Mouse (Mus musculus) limb, embryonic 11.5 days (tissue): ENCODE measurements around the gene Rabl3. TPM values are rescaled to one million over a fixed set of nuclear protein-coding genes. Genes with fewer than 3 reads are reported as not detected.
A peak's percentile ranks its signal among the peaks of the same experiment; 100 is the strongest.

ENCODE experiments used
- ATAC-seq: fragments of 200-750 bp; cut with Nextera tagmentation; 2 replicates; pipeline ENCODE4 v1.8.0; 2017; ENCODE audit warnings: low read depth; ENCODE audit not compliant: insufficient number of reproducible peaks, low FRiP score, low TSS enrichment
- DNase-seq: peaks from one replicate; pipeline ENCODE4 v3.0.0-alpha.2; 2015; ENCODE audit warnings: low spot score
- H3K27ac ChIP-seq: fragments of 300-500 bp; sonication (generic); replicated peaks from 2 replicates; pipeline ENCODE4 v1.5.1; 2014; ENCODE audit warnings: low read depth, mild to moderate bottlenecking, low read length
- H3K27me3 ChIP-seq: fragments of 300-500 bp; sonication (generic); 2 replicates; pipeline ENCODE4 v1.6.1; 2014; ENCODE audit warnings: mild to moderate bottlenecking, low read length, mixed read lengths; ENCODE audit not compliant: control insufficient read depth, insufficient read depth
- H3K36me3 ChIP-seq: fragments of 300-500 bp; sonication (generic); 2 replicates; pipeline ENCODE4 v1.6.1; 2014; ENCODE audit warnings: mild to moderate bottlenecking, low read length, moderate library complexity, mixed read lengths; ENCODE audit not compliant: control insufficient read depth, insufficient read depth
- H3K4me1 ChIP-seq: fragments of 300-500 bp; sonication (generic); 2 replicates; pipeline ENCODE4 v1.6.1; 2014; ENCODE audit warnings: low read length, mixed read lengths; ENCODE audit not compliant: control insufficient read depth, insufficient read depth
- H3K4me2 ChIP-seq: fragments of 300-500 bp; sonication (generic); 2 replicates; pipeline ENCODE4 v1.6.1; 2014; ENCODE audit warnings: low read depth, mild to moderate bottlenecking, moderate library complexity; ENCODE audit not compliant: severe bottlenecking
- H3K4me3 ChIP-seq: fragments of 300-500 bp; sonication (generic); 2 replicates; pipeline ENCODE4 v1.5.1; 2014; ENCODE audit warnings: low read depth, low read length
- H3K9ac ChIP-seq: fragments of 300-500 bp; sonication (generic); 2 replicates; pipeline ENCODE4 v1.6.1; 2014; ENCODE audit warnings: mild to moderate bottlenecking, low read length
- H3K9me3 ChIP-seq: fragments of 300-500 bp; sonication (generic); 2 replicates; pipeline ENCODE4 v1.6.1; 2016; ENCODE audit warnings: low read length; ENCODE audit not compliant: control insufficient read depth
- WGBS: fragments of 180-500 bp; shearing (Covaris S2); extraction: QIAGEN DNeasy Blood & Tissue Kit; methylation state at CpG from one replicate; pipeline ENCODE4 v1.1.7; 2014; 5-methylcytosine and 5-hydroxymethylcytosine counted together
- polyA plus RNA-seq: library from polyadenylated mRNA; unstranded; fragments of >200 nt; fragmentation: Nextera tagmentation; extraction: Ambion mirVana; gene quantifications from 2 replicates; pipeline ENCODE4 v1.2.1, GENCODE M21; 2014

Rabl3 gene
- polyA plus RNA-seq, 1 experiment from 2014 or later: 42.9 TPM

DNA sequence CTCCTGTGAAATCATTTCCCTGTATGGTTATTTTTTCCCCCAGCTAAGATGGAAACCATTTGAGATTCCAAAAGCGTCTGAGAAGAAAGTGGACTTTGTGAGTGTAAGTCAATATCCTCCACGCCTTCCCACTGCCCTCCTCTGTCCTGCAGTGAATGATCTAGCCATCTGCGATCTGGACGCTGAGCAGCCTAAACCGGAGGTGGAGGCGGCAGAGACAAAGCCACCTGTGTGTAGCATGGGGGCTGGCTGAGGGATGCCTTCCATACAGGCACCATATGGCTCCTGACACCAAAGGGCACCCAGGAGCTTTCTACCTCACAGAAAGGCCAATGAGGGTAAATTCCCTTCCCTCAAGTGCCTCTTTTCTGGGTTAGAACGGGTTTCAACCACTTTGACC, 71.4 kb downstream of the Rabl3 start:
- Histone ChIP-seq H3K4me3 (no peak overlapping the region), H3K27me3 (no peaks in the 10 kb centered on the region), H3K27ac (no peak overlapping the region), H3K4me1 (peaks cover 3% of the 10 kb centered on the region; the same call in 1 of the 2 replicates), H3K9ac (no peak overlapping the region), H3K9me3 (no peaks in the 10 kb centered on the region), H3K36me3 (no peaks in the 10 kb centered on the region), H3K4me2 (no peak overlapping the region)
- DNase-seq (peak; percentile 39), ATAC-seq (no peak)
- WGBS: 67% methylated on average over 7 of the region's 7 CpGs

GRCm38 (mm10) chr16:37612013-37612412, 72.3 kb downstream of the Rabl3 start:
- 88% methylated on average over 5 of the region's 5 CpGs for WGBS
- no peak overlapping the region for H3K27ac ChIP-seq
- DNase-seq: no peak

GRCm38 (mm10) chr16:37614540-37614939, 74.9 kb downstream of the Rabl3 start:
- WGBS: 89% methylated on average over 9 of the region's 9 CpGs
- no peaks in the 10 kb centered on the region for H3K36me3 ChIP-seq
- H3K9me3 ChIP-seq: no peaks in the 10 kb centered on the region
- peaks cover 9% of the 10 kb centered on the region for H3K4me1 ChIP-seq
- H3K4me3 ChIP-seq: no peak overlapping the region
- ATAC-seq (no peak), DNase-seq (no peak)
- no peaks in the 10 kb centered on the region for H3K27me3 ChIP-seq
- H3K4me2 ChIP-seq: no peak overlapping the region
- no peak overlapping the region for H3K27ac ChIP-seq
- H3K9ac ChIP-seq: no peak overlapping the region

More at GRCm38 (mm10) chr16:37612013-37612412, 72.3 kb downstream of the Rabl3 start:
- no peak for ATAC-seq
- H3K4me1 ChIP-seq: peaks cover 3% of the 10 kb centered on the region; the same call in 1 of the 2 replicates
- no peaks in the 10 kb centered on the region for H3K36me3 ChIP-seq
- no peak overlapping the region for H3K4me2 ChIP-seq
- no peak overlapping the region for H3K9ac ChIP-seq
- no peaks in the 10 kb centered on the region for H3K9me3 ChIP-seq
- H3K27me3 ChIP-seq: no peaks in the 10 kb centered on the region
- H3K4me3 ChIP-seq: no peak overlapping the region

GRCm38 (mm10) chr16:37615429-37615828, 75.7 kb downstream of the Rabl3 start:
- H3K4me3 ChIP-seq: no peak overlapping the region
- H3K36me3 ChIP-seq: no peaks in the 10 kb centered on the region
- no peak for DNase-seq
- no peak overlapping the region for H3K4me2 ChIP-seq
- H3K9me3 ChIP-seq: no peaks in the 10 kb centered on the region
- H3K9ac ChIP-seq: no peak overlapping the region
- peaks cover 9% of the 10 kb centered on the region for H3K4me1 ChIP-seq
- H3K27ac ChIP-seq: no peak overlapping the region
- 50% methylated on average over 8 of the region's 8 CpGs for WGBS
- no peaks in the 10 kb centered on the region for H3K27me3 ChIP-seq
- ATAC-seq: no peak

DNA sequence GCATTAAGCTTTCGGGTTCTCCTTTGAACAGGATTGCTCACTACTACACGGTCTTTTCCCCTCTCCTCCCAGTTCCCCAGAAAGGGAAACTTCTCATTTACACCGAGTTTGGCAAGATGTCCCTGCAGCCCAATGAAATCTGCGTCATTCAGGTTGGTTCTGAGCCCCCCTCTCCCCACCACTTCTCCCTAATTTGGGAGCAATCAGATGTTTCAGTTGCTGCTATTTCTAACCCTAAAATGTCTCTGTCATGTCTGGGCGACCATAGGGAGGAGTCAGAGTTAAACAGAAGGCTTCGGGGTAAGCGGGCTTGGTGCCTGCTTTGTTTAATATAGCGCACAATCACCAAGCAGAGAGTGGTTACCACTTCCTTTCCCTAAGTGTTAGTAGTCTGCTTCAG, 76.4 kb downstream of the Rabl3 start:
- no peak overlapping the region for H3K9ac ChIP-seq
- no peaks in the 10 kb centered on the region for H3K27me3 ChIP-seq
- H3K4me2 ChIP-seq: no peak overlapping the region
- no peak for DNase-seq
- no peaks in the 10 kb centered on the region for H3K9me3 ChIP-seq
- no peak overlapping the region for H3K27ac ChIP-seq
- H3K4me3 ChIP-seq: no peak overlapping the region
- 67% methylated on average over 8 of the region's 8 CpGs for WGBS
- no peaks in the 10 kb centered on the region for H3K36me3 ChIP-seq
- no peak for ATAC-seq
- peaks cover 9% of the 10 kb centered on the region for H3K4me1 ChIP-seq

GRCm38 (mm10) chr16:37617695-37618094, 78.0 kb downstream of the Rabl3 start:
- no peaks in the 10 kb centered on the region for H3K36me3 ChIP-seq
- ATAC-seq (0 out of 2 replicates have a peak, but pooled peaks have one; percentile 21), DNase-seq (no peak)
- no peak overlapping the region for H3K4me2 ChIP-seq
- H3K27ac ChIP-seq: 0 out of 2 replicates have a peak overlapping the region, but pooled peaks have one; percentile 22
- H3K27me3 ChIP-seq: no peaks in the 10 kb centered on the region
- no peak overlapping the region for H3K9ac ChIP-seq
- peaks cover 9% of the 10 kb centered on the region for H3K4me1 ChIP-seq
- H3K9me3 ChIP-seq: no peaks in the 10 kb centered on the region
- no peak overlapping the region for H3K4me3 ChIP-seq
- WGBS: 25% methylated on average over 3 of the region's 3 CpGs

Other genes with a start within 250 kb of the Rabl3 start
- 0.08 TPM in 1 of 2 replicates, not detected in the other for gene Stxbp5l, start 154.9 kb upstream of the Rabl3 start, polyA plus RNA-seq
- 45.4 and 50.1 TPM in 2 replicates for gene Gtf2e1, start 96 bp upstream of the Rabl3 start, polyA plus RNA-seq
- gene Hgd, start 40.3 kb downstream of the Rabl3 start, polyA plus RNA-seq: 0.48 TPM in 1 of 2 replicates, not detected in the other
- gene Ndufb4, start 114.6 kb downstream of the Rabl3 start, polyA plus RNA-seq: 57.2 and 59.2 TPM in 2 replicates
- gene Fstl1, start 237.0 kb downstream of the Rabl3 start, polyA plus RNA-seq: 268 and 273 TPM in 2 replicates